Comparison of ENCODE assay signal across 21 mouse cellular contexts in genomic region chr2:174629299-174629850, GRCm38 (mm10). TPM values are rescaled to one million over a fixed set of nuclear protein-coding genes. Genes with fewer than 3 reads are reported as not detected.
A peak's percentile ranks its signal among the peaks of the same experiment; 100 is the strongest.
DNase-seq lines count a peak whose midpoint lies in the region; ATAC-seq and TF ChIP-seq lines count a peak whose summit lies in the region.
"Had no signal": no experiment of that assay in that cellular context is flagged by ENCODE, and none has a peak within 500 bp of the region (broad histone marks: within the 10 kb centered on the region; RNA-seq: fewer than 3 reads in every experiment).

No protein-coding gene starts in this region.

- H3K4me3 ChIP-seq in midbrain, embryonic 14.5 days (replicated peaks; ENCODE audit: low read depth, low read length) = no peak overlapping the region
- H3K4me3 ChIP-seq in midbrain, embryonic 15.5 days = no peak overlapping the region
- no peak overlapping the region for H3K4me3 ChIP-seq in forebrain, embryonic 16.5 days (replicated peaks; ENCODE audit: low read length)
- H3K4me3 ChIP-seq: embryonic facial prominence, embryonic 13.5 days; forebrain, embryonic 13.5 days; heart, embryonic 15.5 days; hindbrain, embryonic 10.5 days; intestine, embryonic 15.5 days had no signal

- WGBS in midbrain, embryonic 14.5 days = 59% methylated on average over 6 of the region's 6 CpGs
- 67% methylated on average over 6 of the region's 6 CpGs for WGBS in midbrain, embryonic 15.5 days
- 72% methylated on average over 6 of the region's 6 CpGs for WGBS in forebrain, embryonic 16.5 days

- no peaks in the 10 kb centered on the region for H3K9me3 ChIP-seq in midbrain, embryonic 14.5 days (ENCODE audit: control insufficient read depth, low read length)
- H3K9me3 ChIP-seq in midbrain, embryonic 15.5 days = no peaks in the 10 kb centered on the region
- no peaks in the 10 kb centered on the region for H3K9me3 ChIP-seq in forebrain, embryonic 16.5 days (ENCODE audit: control insufficient read depth, low read length)
- H3K9me3 ChIP-seq: embryonic facial prominence, embryonic 13.5 days; forebrain, embryonic 13.5 days; heart, embryonic 15.5 days; hindbrain, embryonic 10.5 days; intestine, embryonic 15.5 days had no signal

- no peaks in the 10 kb centered on the region for H3K4me1 ChIP-seq in midbrain, embryonic 14.5 days (ENCODE audit: control insufficient read depth, insufficient read depth, low read length)
- no peaks in the 10 kb centered on the region for H3K4me1 ChIP-seq in midbrain, embryonic 15.5 days
- H3K4me1 ChIP-seq in forebrain, embryonic 16.5 days (replicated peaks; ENCODE audit: control insufficient read depth, insufficient read depth, low read length) = no peaks in the 10 kb centered on the region
- H3K4me1 ChIP-seq: embryonic facial prominence, embryonic 13.5 days; forebrain, embryonic 13.5 days; heart, embryonic 15.5 days; hindbrain, embryonic 10.5 days; intestine, embryonic 15.5 days had no signal

- H3K36me3 ChIP-seq in midbrain, embryonic 14.5 days (ENCODE audit: control insufficient read depth, insufficient read depth, low read length) = no peaks in the 10 kb centered on the region
- no peaks in the 10 kb centered on the region for H3K36me3 ChIP-seq in midbrain, embryonic 15.5 days (replicated peaks)
- no peaks in the 10 kb centered on the region for H3K36me3 ChIP-seq in forebrain, embryonic 16.5 days (ENCODE audit: control insufficient read depth, insufficient read depth)
- H3K36me3 ChIP-seq: embryonic facial prominence, embryonic 13.5 days; heart, embryonic 15.5 days; hindbrain, embryonic 10.5 days; intestine, embryonic 15.5 days had no signal

- no peak for ATAC-seq in midbrain, embryonic 14.5 days (ENCODE audit: low FRiP score, low TSS enrichment)
- ATAC-seq in midbrain, embryonic 15.5 days (replicated peaks) = no peak
- peak; percentile 79 for ATAC-seq in megakaryocyte-erythroid progenitor cell, adult 5-6 weeks (replicated peaks; ENCODE audit: low FRiP score, low TSS enrichment, poor library complexity, severe bottlenecking)
- no peak for ATAC-seq in forebrain, embryonic 16.5 days
- ATAC-seq: forebrain, embryonic 13.5 days; intestine, embryonic 15.5 days had no signal

- H3K27me3 ChIP-seq in midbrain, embryonic 14.5 days (ENCODE audit: control insufficient read depth, insufficient read depth, low read length) = no peaks in the 10 kb centered on the region
- no peaks in the 10 kb centered on the region for H3K27me3 ChIP-seq in midbrain, embryonic 15.5 days (replicated peaks)
- H3K27me3 ChIP-seq in forebrain, embryonic 16.5 days (replicated peaks; ENCODE audit: control insufficient read depth, insufficient read depth, low read length) = no peaks in the 10 kb centered on the region
- H3K27me3 ChIP-seq: CH12.LX; embryonic facial prominence, embryonic 13.5 days; forebrain, embryonic 13.5 days; heart, embryonic 15.5 days; intestine, embryonic 15.5 days had no signal

- no peak overlapping the region for H3K9ac ChIP-seq in midbrain, embryonic 14.5 days (replicated peaks; ENCODE audit: low read length)
- no peak overlapping the region for H3K9ac ChIP-seq in midbrain, embryonic 15.5 days
- no peak overlapping the region for H3K9ac ChIP-seq in forebrain, embryonic 16.5 days (replicated peaks; ENCODE audit: low read depth, low read length)
- H3K9ac ChIP-seq: embryonic facial prominence, embryonic 13.5 days; forebrain, embryonic 13.5 days; heart, embryonic 15.5 days; intestine, embryonic 15.5 days had no signal

- H3K27ac ChIP-seq in midbrain, embryonic 14.5 days (replicated peaks; ENCODE audit: low read depth, low read length) = no peak overlapping the region; the same call in 1 of the 2 replicates
- no peak overlapping the region for H3K27ac ChIP-seq in midbrain, embryonic 15.5 days
- no peak overlapping the region for H3K27ac ChIP-seq in forebrain, embryonic 16.5 days (ENCODE audit: low read length)
- H3K27ac ChIP-seq: embryonic facial prominence, embryonic 13.5 days; forebrain, embryonic 13.5 days; heart, embryonic 15.5 days; hindbrain, embryonic 10.5 days; intestine, embryonic 15.5 days had no signal

- peak; percentile 87 for DNase-seq in heart, adult 11 months
- no peak for DNase-seq in heart, adult 9 months (ENCODE audit: low spot score in 2 of 2)
- DNase-seq in midbrain, embryonic 14.5 days = peak; percentile 30
- peak; percentile 21 for DNase-seq in brain, embryonic 14.5 days (ENCODE audit: low read depth)
- DNase-seq: adrenal gland, postnatal 14 days; cerebellum, adult 2 months; cerebellum, postnatal 14 days; gastrocnemius, postnatal 36 days; heart, adult 18-20 months; heart, postnatal 14 days; kidney, adult 8-10 months had no signal

- no peak for TF ChIP-seq POLR2A in brain, embryonic 14.5 days (IDR thresholded peaks at IDR 0.05; ENCODE audit: borderline replicate concordance, extremely low read depth, insufficient read depth, insufficient read length, poor library complexity, severe bottlenecking)

- TF ChIP-seq CTCF in brain, embryonic 14.5 days (IDR thresholded peaks at IDR 0.05; ENCODE audit: borderline replicate concordance, extremely low read depth, insufficient read depth, insufficient read length) = no peak

- H3K4me2 ChIP-seq in midbrain, embryonic 14.5 days (ENCODE audit: low read length) = no peak overlapping the region
- no peak overlapping the region for H3K4me2 ChIP-seq in midbrain, embryonic 15.5 days
- H3K4me2 ChIP-seq in forebrain, embryonic 16.5 days (ENCODE audit: low read length) = no peak overlapping the region
- H3K4me2 ChIP-seq: embryonic facial prominence, embryonic 13.5 days; forebrain, embryonic 13.5 days; heart, embryonic 11.5 days; heart, embryonic 15.5 days; intestine, embryonic 15.5 days had no signal

RNA-seq across cellular contexts. Expression of gene Zfp831, which starts 14.0 kb away (rescaled TPM):
- not detected in 2 replicates for polyA plus RNA-seq in midbrain, embryonic 14.5 days (2014; fragmentation: Nextera tagmentation; extraction: Ambion mirVana)
- polyA plus RNA-seq in midbrain, embryonic 15.5 days (2015; fragmentation: Nextera tagmentation; extraction: Ambion mirVana) = not detected in 2 replicates
- polyA plus RNA-seq in brain, embryonic 14.5 days (2012; rRNA removed) = 0.01 TPM in 2 replicates
- total RNA-seq in megakaryocyte-erythroid progenitor cell, adult 5-6 weeks (2014; fragmentation: Nextera tagmentation) = 8.0 and 9.4 TPM in 2 replicates
- total RNA-seq in megakaryocyte-erythroid progenitor cell, adult 5-6 weeks (2017) = 4.0 and 4.7 TPM in 2 replicates
- not detected in 2 replicates for polyA plus RNA-seq in forebrain, embryonic 16.5 days (2015; fragmentation: Nextera tagmentation; extraction: Ambion mirVana)
- polyA plus RNA-seq: forebrain, embryonic 13.5 days; heart, embryonic 11.5 days; hindbrain, embryonic 10.5 days had no signal

Comparison
In these comparisons a context has a peak if more than half of its experiments do, and no peak if none do; other contexts are left out.
1. DNase-seq: peak in heart, adult 11 months (single experiment), midbrain, embryonic 14.5 days (single experiment) and brain, embryonic 14.5 days (single experiment); none in heart, adult 9 months (0 of 2).